Mouse (Mus musculus): ENCODE results near the gene Olfr171. TPM values are rescaled to one million over a fixed set of nuclear protein-coding genes. Genes with fewer than 3 reads are reported as not detected.
"Not testable (repeated sequence)": the region's sequence is repeated elsewhere in the genome, so short reads cannot be mapped to it uniquely, and the experiment has no call there.

Olfr171 gene
- polyA plus RNA-seq (2016; fragmentation: Nextera tagmentation; extraction: Ambion mirVana), result not detected in 2 replicates

DNA sequence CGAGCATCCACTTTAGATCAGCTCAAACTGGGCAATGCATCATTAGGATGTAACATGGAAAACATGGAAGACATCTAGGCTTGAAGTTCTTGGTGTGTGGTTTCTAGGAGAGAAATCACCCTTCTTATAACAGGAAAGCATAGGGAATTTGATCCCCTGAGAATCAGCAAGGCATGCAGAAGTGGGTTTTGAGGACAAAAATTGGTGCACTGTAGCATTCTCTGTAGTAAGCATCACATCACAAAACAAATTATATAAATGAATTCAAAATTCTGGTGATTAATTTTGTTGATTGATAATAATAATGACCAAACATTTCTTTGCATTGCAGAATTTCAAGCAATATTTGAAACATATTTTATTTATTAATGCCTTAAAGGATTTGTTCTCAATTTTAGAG lies at the start of gene Olfr171:
Olfr171 (minus strand) TSS at position 101 of the 400 bp plus-strand sequence.
- H3K36me3 ChIP-seq, result no peaks in the 10 kb centered on the region
- no peak within 1 kb of the TSS for H3K27ac ChIP-seq
- H3K27me3 ChIP-seq (ENCODE audit: low read depth, poor library complexity, severe bottlenecking), result no peaks in the 10 kb centered on the region
- no peak for DNase-seq (ENCODE audit: low spot score)
- no peaks in the 10 kb centered on the region for H3K4me1 ChIP-seq
- no peak within 1 kb of the TSS for H3K4me3 ChIP-seq
- 0 out of 2 replicates have a peak, but pooled peaks cover 2% of the 10 kb centered on the region for H3K9me3 ChIP-seq (replicated peaks)
- 85% methylated on average over 1 of the region's 1 CpGs for WGBS

DNA sequence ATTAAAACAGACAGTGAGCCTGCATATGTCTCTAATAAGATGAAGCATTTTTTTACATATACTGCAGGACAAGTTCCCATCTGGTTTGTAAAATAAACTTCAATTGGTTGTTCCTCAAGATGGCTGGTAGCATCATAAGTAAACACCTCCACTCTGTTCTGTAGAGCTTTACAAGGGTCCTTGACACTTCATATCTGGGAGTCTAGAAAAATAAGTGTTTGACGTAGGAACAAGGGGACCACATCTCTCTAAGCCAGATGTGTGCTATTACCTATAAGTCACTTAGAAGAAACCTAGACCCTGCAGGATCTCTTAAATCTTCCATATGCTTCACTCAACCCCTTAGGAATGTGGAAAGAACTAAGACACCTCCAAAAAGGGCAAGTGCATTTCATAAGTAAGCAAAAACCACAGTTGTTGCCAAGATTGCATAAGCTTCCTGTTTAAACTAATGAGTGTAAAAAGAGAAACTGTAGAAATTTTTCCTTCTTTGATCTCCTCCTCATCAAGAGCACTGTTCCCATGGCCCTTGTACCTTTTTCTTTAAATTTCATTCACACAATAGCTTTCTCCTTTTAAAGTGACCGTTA lies 41.1 kb upstream of the Olfr171 start:
- no peak overlapping the region for H3K27ac ChIP-seq
- no peaks in the 10 kb centered on the region for H3K9me3 ChIP-seq (replicated peaks)
- DNase-seq (ENCODE audit: low spot score), result no peak
- H3K4me1 ChIP-seq, result no peaks in the 10 kb centered on the region
- H3K36me3 ChIP-seq, result no peaks in the 10 kb centered on the region
- no peak overlapping the region for H3K4me3 ChIP-seq
- H3K27me3 ChIP-seq (ENCODE audit: low read depth, poor library complexity, severe bottlenecking), result no peaks in the 10 kb centered on the region
- 93% methylated on average over 2 of the region's 2 CpGs for WGBS

DNA sequence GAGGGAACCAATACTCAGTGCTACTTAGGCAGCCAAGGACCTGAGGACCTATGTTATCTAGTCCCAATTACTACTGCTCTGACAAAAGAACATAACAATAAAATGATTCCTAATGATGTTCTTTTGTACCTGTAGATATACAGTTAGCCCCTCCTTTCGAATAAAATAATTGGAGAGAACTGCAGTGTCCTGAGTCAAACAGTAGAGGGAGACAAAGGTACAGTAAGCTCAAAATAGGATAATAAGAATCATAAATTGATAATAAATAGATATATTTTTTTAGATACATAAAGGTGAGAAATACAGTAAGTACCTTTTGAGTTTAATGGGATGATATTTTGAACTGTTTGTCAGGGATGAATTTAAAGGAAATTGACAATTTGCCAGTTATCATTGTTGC lies 36.6 kb upstream of the Olfr171 start:
- H3K36me3 ChIP-seq, result no peaks in the 10 kb centered on the region
- no peaks in the 10 kb centered on the region for H3K27me3 ChIP-seq (ENCODE audit: low read depth, poor library complexity, severe bottlenecking)
- no peaks in the 10 kb centered on the region for H3K4me1 ChIP-seq
- H3K4me3 ChIP-seq, result no peak overlapping the region
- no peaks in the 10 kb centered on the region for H3K9me3 ChIP-seq (replicated peaks)
- 71% methylated on average over 1 of the region's 1 CpGs for WGBS
- DNase-seq (ENCODE audit: low spot score), result no peak
- H3K27ac ChIP-seq, result no peak overlapping the region

DNA sequence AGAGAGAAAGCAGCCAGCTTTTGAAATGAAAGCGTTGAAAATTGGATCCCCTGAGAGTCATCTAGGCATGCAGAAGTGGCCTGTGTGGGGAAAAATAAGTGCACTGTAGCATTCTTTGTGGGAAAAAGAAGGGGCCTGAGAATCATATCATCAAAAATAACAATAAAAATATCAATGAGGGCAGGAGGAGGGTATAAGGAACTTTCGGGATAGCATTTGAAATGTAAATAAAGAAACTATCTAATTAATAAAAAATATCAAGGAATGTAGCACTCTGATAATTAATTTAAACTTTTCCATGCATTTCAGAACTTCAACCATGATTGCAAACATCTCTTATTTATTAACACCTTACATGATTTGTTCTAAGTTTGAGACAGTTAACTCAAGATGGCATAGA lies 17.9 kb downstream of the Olfr171 start, which contains the start of gene Olfr170:
Olfr170 (minus strand) TSS at position 101 of the 400 bp plus-strand sequence.
- not testable (repeated sequence) for H3K4me1 ChIP-seq; H3K27me3 ChIP-seq (ENCODE audit: low read depth, poor library complexity, severe bottlenecking)
- WGBS, result 95% methylated on average over 2 of the region's 2 CpGs

DNA sequence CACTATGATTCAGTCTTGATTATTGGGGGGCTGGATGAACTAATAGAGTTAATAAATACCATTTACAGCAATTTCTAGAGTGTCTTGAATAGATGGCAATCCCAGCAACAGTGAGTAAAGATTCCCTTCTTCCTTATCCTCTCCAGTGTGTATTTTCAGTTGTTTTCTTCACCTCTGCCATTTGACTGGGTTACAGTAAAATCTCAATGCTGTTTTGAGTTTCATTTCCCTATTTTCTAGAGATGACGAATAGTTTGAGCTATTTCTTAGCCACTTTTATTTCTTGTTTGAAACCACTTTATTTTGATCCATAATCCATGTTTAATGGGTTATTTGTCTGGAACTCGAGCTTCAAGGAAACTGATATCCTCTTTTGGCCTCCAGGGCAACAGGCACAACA lies 26.6 kb downstream of the Olfr171 start:
- WGBS, result 64% methylated on average over 2 of the region's 2 CpGs
- Histone ChIP-seq H3K9me3 (replicated peaks) (no peaks in the 10 kb centered on the region), H3K4me3 (no peak overlapping the region), H3K27me3 (ENCODE audit: low read depth, poor library complexity, severe bottlenecking) (no peaks in the 10 kb centered on the region), H3K36me3 (no peaks in the 10 kb centered on the region), H3K4me1 (no peaks in the 10 kb centered on the region), H3K27ac (no peak overlapping the region)
- no peak for DNase-seq (ENCODE audit: low spot score)

More for the DNA sequence above, 17.9 kb downstream of the Olfr171 start, which contains the start of gene Olfr170:
- not testable (repeated sequence) for H3K36me3 ChIP-seq; H3K9me3 ChIP-seq (replicated peaks); H3K4me3 ChIP-seq; DNase-seq (ENCODE audit: low spot score); H3K27ac ChIP-seq

Other genes with a start within 250 kb of the Olfr171 start
- gene Olfr165, start 206.8 kb downstream of the Olfr171 start, polyA plus RNA-seq (2016; fragmentation: Nextera tagmentation; extraction: Ambion mirVana), result not detected in 2 replicates
- not detected in 2 replicates for gene Olfr166, start 146.2 kb downstream of the Olfr171 start, polyA plus RNA-seq (2016; fragmentation: Nextera tagmentation; extraction: Ambion mirVana)
- gene Olfr167, start 107.7 kb downstream of the Olfr171 start, polyA plus RNA-seq (2016; fragmentation: Nextera tagmentation; extraction: Ambion mirVana), result not detected in 2 replicates
- not detected in 2 replicates for gene Olfr168, start 94.4 kb downstream of the Olfr171 start, polyA plus RNA-seq (2016; fragmentation: Nextera tagmentation; extraction: Ambion mirVana)
- gene Olfr169, start 58.1 kb downstream of the Olfr171 start, polyA plus RNA-seq (2016; fragmentation: Nextera tagmentation; extraction: Ambion mirVana), result not detected in 2 replicates
- not detected in 2 replicates for gene Olfr170, start 18.0 kb downstream of the Olfr171 start, polyA plus RNA-seq (2016; fragmentation: Nextera tagmentation; extraction: Ambion mirVana)
- 0.05 TPM in 2 replicates for gene Lamp3, start 76.5 kb upstream of the Olfr171 start, polyA plus RNA-seq (2016; fragmentation: Nextera tagmentation; extraction: Ambion mirVana)
- gene B3gnt5, start 130.3 kb upstream of the Olfr171 start, polyA plus RNA-seq (2016; fragmentation: Nextera tagmentation; extraction: Ambion mirVana), result 40.9 and 41.6 TPM in 2 replicates

Measured in limb, embryonic 10.5 days (tissue).